Mouse (Mus musculus): ENCODE measurements around the gene Gtf2a1l.

DNA sequence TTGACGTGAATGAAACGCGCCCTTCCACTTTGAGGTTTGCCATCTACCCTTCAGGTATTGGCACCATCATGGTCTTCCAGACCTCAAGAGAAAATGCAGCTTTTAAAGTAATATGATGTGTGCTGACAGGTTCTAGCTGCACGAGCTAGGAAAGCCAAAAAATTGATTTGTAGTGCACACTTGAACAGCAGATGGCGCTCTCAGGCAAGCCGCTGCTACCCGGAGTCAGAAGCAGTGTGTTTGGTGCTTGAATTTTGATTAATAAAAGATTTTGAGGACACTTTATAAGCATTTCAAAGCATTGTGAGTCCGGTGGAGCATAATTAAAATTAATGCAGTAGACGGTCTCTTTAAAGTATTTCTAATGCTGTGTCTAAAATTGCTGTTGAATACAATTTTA is 16.4 kb upstream of the Gtf2a1l start:
- TF ChIP-seq POLR2A (IDR thresholded peaks at IDR 0.05; ENCODE audit: insufficient read length, low read depth) (no peak), E2F4 (IDR thresholded peaks at IDR 0.05; ENCODE audit: insufficient read depth) (no peak), REST (IDR thresholded peaks at IDR 0.05; ENCODE audit: insufficient read depth, insufficient read length) (no peak), TCF12 (IDR thresholded peaks at IDR 0.05; ENCODE audit: insufficient read depth, poor library complexity, severe bottlenecking) (no peak), POLR2AphosphoS2 (IDR thresholded peaks at IDR 0.05; ENCODE audit: insufficient read length, low read depth) (no peak), MYOG (IDR thresholded peaks at IDR 0.05; ENCODE audit: control insufficient read depth in 1 of 3, insufficient read depth in 1 of 3, insufficient read length in 2 of 3, low read depth in 2 of 3) (no peak), CEBPB (IDR thresholded peaks at IDR 0.05; ENCODE audit: insufficient read depth, poor library complexity, severe bottlenecking) (no peak), USF1 (IDR thresholded peaks at IDR 0.05; ENCODE audit: low read depth) (no peak)
